Mouse (Mus musculus) effector memory CD4-positive, alpha-beta T cell, adult 7 months (primary cell): ENCODE data around the gene Ccrl2. TPM values are rescaled to one million over a fixed set of nuclear protein-coding genes. Genes with fewer than 3 reads are reported as not detected.

ENCODE experiments used
- polyA plus RNA-seq: library from polyadenylated mRNA; unstranded; fragments of 100-300 nt; shearing (Covaris generic); gene quantifications from one replicate; pipeline ENCODE4 v1.2.1, GENCODE M21; 2017

The Ccrl2 gene
- 17.9 TPM for polyA plus RNA-seq

GRCm38 (mm10) chr9:111056798-111057543, at the start of gene Ccrl2:
TSS of gene Ccrl2 (minus strand) at chr9:111057519.

GRCm38 (mm10) chr9:111019022-111019421, 38.3 kb downstream of the Ccrl2 start, which contains the start of gene Ltf:
TSS of gene Ltf (plus strand) at chr9:111019271.

Other genes starting within 250 kb of the Ccrl2 start
- 0.91 TPM for gene Prss44, start 243.5 kb downstream of the Ccrl2 start, polyA plus RNA-seq
- 0.38 TPM for gene Prss43, start 230.8 kb downstream of the Ccrl2 start, polyA plus RNA-seq
- gene Prss45, start 222.9 kb downstream of the Ccrl2 start, polyA plus RNA-seq, result not detected
- gene Prss46, start 213.0 kb downstream of the Ccrl2 start, polyA plus RNA-seq, result not detected
- gene Prss50, start 199.6 kb downstream of the Ccrl2 start, polyA plus RNA-seq, result not detected
- gene Als2cl, start 177.6 kb downstream of the Ccrl2 start, polyA plus RNA-seq, result 21.2 TPM
- gene Tmie, start 177.4 kb downstream of the Ccrl2 start, polyA plus RNA-seq, result 0.79 TPM
- not detected for gene Fam240a, start 140.7 kb downstream of the Ccrl2 start, polyA plus RNA-seq
- gene Tdgf1, start 111.4 kb downstream of the Ccrl2 start, polyA plus RNA-seq, result 0.88 TPM
- gene Lrrc2, start 106.0 kb downstream of the Ccrl2 start, polyA plus RNA-seq, result not detected
- gene Rtp3, start 66.9 kb downstream of the Ccrl2 start, polyA plus RNA-seq, result not detected
- not detected for gene Ltf, start 38.2 kb downstream of the Ccrl2 start, polyA plus RNA-seq
- gene Lrrfip2, start 60.1 kb upstream of the Ccrl2 start, polyA plus RNA-seq, result 40.4 TPM
- gene Mlh1, start 214.3 kb upstream of the Ccrl2 start, polyA plus RNA-seq, result 31.4 TPM
- gene Epm2aip1, start 214.4 kb upstream of the Ccrl2 start, polyA plus RNA-seq, result 24.4 TPM